Mouse (Mus musculus): ENCODE results near the gene Adcy1. TPM values are rescaled to one million over a fixed set of nuclear protein-coding genes. Genes with fewer than 3 reads are reported as not detected.

Adcy1 gene
- total RNA-seq, 2 experiments from 2014 or later, result 2.6 to 2.8 TPM

GRCm38 (mm10) chr11:7136246-7136855, 73.1 kb downstream of the Adcy1 start:
- DNase-seq, result no peak

GRCm38 (mm10) chr11:7138370-7138769, 75.1 kb downstream of the Adcy1 start:
- DNase-seq, result no peak

- DNase-seq, result peak; percentile 55
Measured at GRCm38 (mm10) chr11:7140449-7140848, 77.2 kb downstream of the Adcy1 start.

GRCm38 (mm10) chr11:7142725-7143124, 79.4 kb downstream of the Adcy1 start:
- DNase-seq, result peak; percentile 53

GRCm38 (mm10) chr11:7144369-7144768, 81.1 kb downstream of the Adcy1 start:
- no peak for DNase-seq

- DNase-seq, result no peak
Measured at GRCm38 (mm10) chr11:7145221-7145620, 81.9 kb downstream of the Adcy1 start.

GRCm38 (mm10) chr11:7147536-7147935, 84.2 kb downstream of the Adcy1 start:
- DNase-seq, result no peak

- no peak for DNase-seq
Measured at GRCm38 (mm10) chr11:7147945-7148344, 84.7 kb downstream of the Adcy1 start.

GRCm38 (mm10) chr11:7149471-7149870, 86.2 kb downstream of the Adcy1 start:
- no peak for DNase-seq

GRCm38 (mm10) chr11:7150511-7150910, 87.2 kb downstream of the Adcy1 start:
- DNase-seq, result no peak

- no peak for DNase-seq
Measured at GRCm38 (mm10) chr11:7152371-7152770, 89.1 kb downstream of the Adcy1 start.

- DNase-seq, result no peak
Measured at GRCm38 (mm10) chr11:7153081-7153480, 89.8 kb downstream of the Adcy1 start.

GRCm38 (mm10) chr11:7156427-7156826, 93.1 kb downstream of the Adcy1 start:
- DNase-seq, result no peak

- DNase-seq, result no peak
Measured at GRCm38 (mm10) chr11:7158196-7158595, 94.9 kb downstream of the Adcy1 start.

- DNase-seq, result no peak
Measured at GRCm38 (mm10) chr11:7160146-7160545, 96.9 kb downstream of the Adcy1 start.

GRCm38 (mm10) chr11:7160637-7161101, 97.4 kb downstream of the Adcy1 start:
- DNase-seq, result peak; percentile 9

GRCm38 (mm10) chr11:7161502-7162174, 98.3 kb downstream of the Adcy1 start:
- DNase-seq, result peak; percentile 30

- no peak for DNase-seq
Measured at GRCm38 (mm10) chr11:7164416-7164815, 101.1 kb downstream of the Adcy1 start.

- no peak for DNase-seq
Measured at GRCm38 (mm10) chr11:7169645-7170044, 106.4 kb downstream of the Adcy1 start.

GRCm38 (mm10) chr11:7173664-7174063, 110.4 kb downstream of the Adcy1 start:
- DNase-seq, result no peak

GRCm38 (mm10) chr11:7178724-7179123, 115.4 kb downstream of the Adcy1 start:
- no peak for DNase-seq

- no peak for DNase-seq
Measured at GRCm38 (mm10) chr11:7179276-7179675, 116.0 kb downstream of the Adcy1 start.

GRCm38 (mm10) chr11:7182409-7183042, 119.2 kb downstream of the Adcy1 start:
- no peak for DNase-seq

- no peak for DNase-seq
Measured at GRCm38 (mm10) chr11:7184420-7184819, 121.1 kb downstream of the Adcy1 start.

Measured in heart, postnatal 4 days (tissue).